Mouse (Mus musculus) embryo, embryonic 10 days (tissue): ENCODE measurements at regions not wholly inside any gene's neighbourhood (a gene's known extent, or its start where the extent isn't known, plus 50 kb on each side); places are given as distances from the start of the nearest gene placed in this dataset.
A peak's percentile ranks its signal among the peaks of the same experiment; 100 is the strongest.

Experiments
- DNase-seq: peaks from one replicate; pipeline ENCODE4 v3.0.0-alpha.2; 2015; ENCODE audit warnings: low spot score

DNA sequence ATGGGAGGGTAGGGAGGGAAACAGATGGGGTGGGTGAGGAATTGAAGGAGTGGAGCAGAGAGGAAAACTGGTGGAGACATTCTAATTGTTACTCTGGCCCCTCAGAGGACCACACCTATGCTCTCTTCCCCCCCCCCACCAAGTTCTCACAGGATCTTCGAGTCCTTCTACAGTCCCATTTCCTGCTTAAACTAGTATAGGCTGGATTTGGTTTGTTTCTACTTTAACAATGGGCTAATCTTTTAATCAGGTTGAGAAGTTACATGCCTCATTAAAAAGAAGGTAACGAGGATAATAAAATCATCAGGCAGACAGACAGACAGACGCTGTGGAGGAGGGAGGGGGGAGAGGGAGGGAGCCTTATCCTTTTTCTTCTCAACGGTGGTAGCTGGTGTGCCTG is 167.7 kb upstream of the Prok2 start:
- DNase-seq, result no peak

DNA sequence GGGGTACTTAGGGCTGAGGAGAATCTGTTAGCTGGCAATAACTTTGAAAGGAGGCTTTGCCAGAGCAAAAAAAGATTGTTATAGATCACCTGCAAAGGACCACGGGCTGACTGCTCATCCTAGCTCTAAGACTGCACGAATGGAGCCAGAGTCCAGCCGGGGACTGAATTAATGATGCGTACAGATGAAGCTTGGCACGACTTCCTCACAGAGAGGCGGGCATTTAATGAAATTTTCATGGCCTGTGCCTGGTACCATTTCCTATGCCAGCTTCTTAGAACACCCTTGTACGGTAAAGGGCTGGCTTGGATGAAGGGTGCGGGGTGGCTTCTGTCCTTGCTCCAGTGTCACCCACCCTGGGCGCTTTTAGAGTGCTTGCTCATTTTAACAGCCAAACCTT is 166.0 kb upstream of the Prok2 start:
- DNase-seq, result no peak

- no peak for DNase-seq
Observed at GRCm38 (mm10) chr6:99891790-99892189, 165.6 kb upstream of the Prok2 start.

- DNase-seq, result no peak
Observed at GRCm38 (mm10) chr6:99890805-99891204, 164.6 kb upstream of the Prok2 start.

DNA sequence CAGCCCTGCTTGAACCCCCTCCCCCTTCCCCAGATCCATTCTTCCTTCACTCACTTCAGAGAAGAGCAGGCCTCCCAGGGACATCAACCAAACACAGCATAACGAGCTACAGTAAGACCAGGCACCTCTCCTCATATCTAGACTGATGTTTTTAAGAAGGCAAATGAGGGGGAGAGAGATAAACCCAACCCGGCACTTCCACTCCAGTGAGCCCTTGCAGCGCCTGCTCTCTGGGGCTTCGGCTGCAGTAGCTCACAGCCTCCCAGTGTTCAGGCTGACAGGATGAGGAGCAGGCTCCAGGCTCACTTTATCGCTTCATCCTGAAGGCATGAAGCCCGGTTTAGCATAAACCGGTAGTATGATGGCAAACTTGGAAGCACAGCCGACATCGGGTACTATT is 162.9 kb upstream of the Prok2 start:
- peak; percentile 20 for DNase-seq

DNA sequence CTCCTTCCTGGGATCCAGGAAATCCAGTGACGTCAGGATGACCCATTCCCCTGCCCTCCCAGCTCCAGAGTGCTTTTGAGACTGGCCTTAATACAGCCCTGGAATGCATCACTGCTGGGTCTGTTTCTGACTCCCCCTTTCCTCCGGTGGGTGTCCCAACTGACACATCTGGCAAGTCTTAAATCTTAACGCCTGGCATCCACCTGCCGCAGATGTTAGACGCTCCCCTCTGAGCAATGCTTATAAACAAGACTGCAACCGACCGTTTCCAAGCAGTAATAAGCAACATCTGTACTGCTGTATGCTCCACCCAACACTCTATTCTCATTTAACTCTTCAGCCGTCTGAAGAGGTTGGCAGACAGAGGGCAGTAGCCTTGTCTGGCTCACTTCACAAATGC is 161.7 kb upstream of the Prok2 start:
- peak; percentile 32 for DNase-seq

DNA sequence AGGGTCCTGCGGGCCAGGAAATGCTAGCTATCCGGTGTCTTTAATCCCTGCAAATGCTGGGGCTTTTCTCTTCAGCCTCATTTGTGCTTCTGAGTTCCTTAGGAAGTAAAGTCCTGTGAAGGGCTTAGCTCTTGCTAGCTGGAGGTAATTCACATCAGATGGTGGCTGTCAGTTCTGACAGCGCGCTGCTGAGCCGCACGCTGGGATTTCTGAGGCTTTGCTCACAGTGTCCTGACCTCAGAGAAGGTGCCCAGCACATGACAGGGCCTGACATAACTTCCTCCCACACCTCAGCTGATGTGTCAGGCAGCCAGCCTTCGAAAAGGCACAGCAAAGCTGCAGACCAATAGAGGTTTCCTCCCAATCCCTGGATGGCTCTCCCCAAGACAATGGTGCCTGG is 158.6 kb upstream of the Prok2 start:
- DNase-seq, result peak; percentile 78

- DNase-seq, result no peak
Observed at GRCm38 (mm10) chr6:99884054-99884453, 157.9 kb upstream of the Prok2 start.

GRCm38 (mm10) chr6:99881606-99882005 is 155.4 kb upstream of the Prok2 start:
- no peak for DNase-seq

DNA sequence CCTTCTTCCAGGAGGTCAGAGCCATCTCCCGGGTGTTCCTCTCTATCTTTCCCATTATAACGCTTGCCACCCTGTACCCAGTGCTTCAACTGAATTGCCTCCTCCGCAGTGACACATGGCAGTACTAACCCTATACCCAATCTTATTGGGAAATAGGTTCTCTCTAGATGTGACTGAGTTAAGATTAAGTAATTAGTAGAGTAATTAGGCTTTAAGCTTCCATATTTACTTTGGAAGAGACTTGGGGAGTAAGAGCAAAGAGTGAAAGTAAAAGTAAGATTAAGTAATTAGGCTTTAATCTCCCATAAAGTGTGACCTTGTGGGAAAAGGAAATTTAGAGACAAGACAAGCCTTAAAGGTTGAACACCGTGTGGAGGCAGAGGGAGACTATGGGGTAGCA is 148.7 kb upstream of the Prok2 start:
- no peak for DNase-seq

GRCm38 (mm10) chr6:99874029-99874428 is 147.8 kb upstream of the Prok2 start:
- DNase-seq, result no peak

DNA sequence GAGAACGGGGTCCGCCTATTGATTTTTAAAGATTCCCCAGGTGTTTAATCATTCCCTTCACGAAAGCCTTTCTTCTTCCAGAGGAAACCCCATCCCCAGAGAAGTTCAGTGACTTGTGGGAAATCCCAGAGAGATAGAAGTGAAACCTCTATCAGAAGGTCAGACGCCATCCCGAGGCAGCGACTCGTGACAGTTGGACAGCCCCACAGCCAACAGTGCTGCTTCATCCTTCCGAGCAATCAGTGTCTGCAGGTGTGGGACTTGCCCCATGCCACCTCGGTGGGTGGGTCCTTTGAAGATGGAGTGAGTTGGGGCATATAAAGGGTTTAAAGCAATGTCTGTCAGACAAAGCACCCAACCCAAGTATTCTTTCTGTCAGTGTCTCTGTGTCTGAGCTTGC is 139.9 kb upstream of the Prok2 start:
- no peak for DNase-seq

GRCm38 (mm10) chr6:99864949-99865348 is 138.8 kb upstream of the Prok2 start:
- DNase-seq, result peak; percentile 40

DNA sequence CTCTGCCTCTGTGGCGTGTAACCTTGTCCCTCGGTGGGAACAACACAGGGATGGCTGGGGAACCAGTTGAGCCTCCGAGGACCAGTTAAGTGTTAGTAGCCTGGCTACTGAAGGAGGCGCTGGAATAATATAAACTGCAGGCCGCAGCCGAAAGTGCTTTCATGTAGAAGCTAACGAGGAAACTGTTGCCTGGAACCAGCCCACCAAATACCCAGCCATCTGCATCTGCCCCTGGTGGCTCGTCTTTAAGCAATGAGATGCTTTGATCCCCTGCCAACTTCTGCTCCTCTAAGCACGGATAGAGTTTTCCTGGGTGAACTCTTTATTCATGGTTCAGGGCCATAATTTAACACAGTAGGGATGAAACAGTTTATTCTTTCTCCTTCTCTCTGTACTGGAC is 137.2 kb upstream of the Prok2 start:
- no peak for DNase-seq

GRCm38 (mm10) chr6:99857411-99857810 is 131.2 kb upstream of the Prok2 start:
- DNase-seq, result no peak

- DNase-seq, result peak; percentile 26
Observed at GRCm38 (mm10) chr6:99853716-99854115, 127.5 kb upstream of the Prok2 start.

GRCm38 (mm10) chr6:99850706-99851105 is 124.5 kb upstream of the Prok2 start:
- DNase-seq, result no peak

GRCm38 (mm10) chr6:99845508-99845846 is 119.3 kb upstream of the Prok2 start:
- DNase-seq, result peak; percentile 63

DNA sequence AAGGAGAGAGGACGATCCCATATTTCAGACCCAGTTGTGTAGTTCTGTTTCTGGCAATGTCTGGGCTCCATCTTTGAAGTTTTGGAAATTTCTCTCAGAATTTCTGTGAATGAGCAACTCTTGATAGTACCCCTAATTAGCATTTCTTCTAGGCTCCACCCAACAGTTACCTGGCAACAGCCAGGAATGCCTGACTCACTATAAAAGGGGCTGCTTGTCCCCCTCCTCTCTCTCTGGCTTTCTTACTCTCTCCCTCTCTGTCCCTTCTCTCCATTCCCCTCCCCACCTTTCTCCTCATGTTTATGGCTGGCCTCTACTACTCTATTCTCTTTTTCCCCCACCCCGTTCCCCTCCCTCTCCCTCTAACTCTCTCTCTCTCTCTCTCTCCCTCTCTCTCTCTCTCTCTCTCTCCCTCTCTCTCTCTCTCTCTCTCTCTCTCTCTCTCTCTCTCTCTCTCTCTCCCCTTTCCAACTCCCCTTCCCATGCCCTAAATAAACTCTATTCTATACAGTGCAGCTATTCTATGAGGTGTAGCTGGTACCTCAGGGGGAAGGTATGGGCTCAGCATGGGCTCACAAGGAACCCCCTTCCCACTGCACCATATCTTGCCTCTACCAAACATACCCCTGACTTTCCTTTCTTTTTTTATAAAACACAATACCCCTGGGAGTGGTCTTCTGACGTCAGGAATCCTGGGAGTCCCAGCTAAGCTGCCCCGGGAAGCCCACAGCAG is 118.7 kb upstream of the Prok2 start:
- peak; percentile 29 for DNase-seq

DNA sequence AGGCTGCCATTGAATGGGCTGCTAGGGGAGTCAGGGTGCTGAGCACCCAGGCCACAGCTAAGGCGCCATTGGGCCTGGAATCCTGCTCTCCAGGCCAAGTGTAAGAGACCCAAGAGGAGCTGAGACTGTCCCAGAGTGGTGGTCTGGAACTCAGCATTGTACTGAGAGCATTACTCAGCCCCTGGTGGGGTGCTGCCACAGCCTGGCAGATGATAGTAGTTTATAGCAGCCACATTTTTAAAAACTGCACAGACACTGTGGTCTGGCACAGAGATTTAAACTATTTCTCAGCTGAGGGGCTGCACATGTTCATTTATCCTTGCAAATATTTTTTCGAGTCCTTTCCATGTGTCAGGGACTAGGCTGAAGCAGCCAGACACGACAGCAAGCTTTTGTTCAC is 117.3 kb upstream of the Prok2 start:
- DNase-seq, result no peak

DNA sequence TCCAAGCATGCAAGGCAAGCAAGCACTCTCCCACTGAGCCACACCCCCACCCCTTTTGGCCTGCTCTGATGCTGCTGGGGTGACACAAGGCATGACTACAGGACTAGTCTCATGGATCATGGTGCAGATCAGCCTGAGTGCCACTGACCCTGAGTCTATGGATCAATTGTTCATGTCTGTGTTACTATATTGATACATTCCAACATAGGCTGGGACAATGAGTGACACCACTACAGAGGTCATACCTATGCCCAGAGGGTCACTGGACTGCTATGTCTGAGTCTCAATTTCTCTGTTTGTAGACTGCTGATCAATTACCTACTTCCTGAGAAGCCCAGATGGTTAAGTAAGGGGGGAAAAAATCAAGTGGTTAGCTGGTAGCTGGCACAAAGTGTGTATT is 116.5 kb upstream of the Prok2 start:
- DNase-seq, result no peak

- no peak for DNase-seq
Observed at GRCm38 (mm10) chr6:99840823-99841222, 114.6 kb upstream of the Prok2 start.

- no peak for DNase-seq
Observed at GRCm38 (mm10) chr6:99833323-99833722, 107.1 kb upstream of the Prok2 start.

- no peak for DNase-seq
Observed at GRCm38 (mm10) chr6:99827625-99828024, 101.4 kb upstream of the Prok2 start.

GRCm38 (mm10) chr6:99824808-99825207 is 98.6 kb upstream of the Prok2 start:
- peak; percentile 20 for DNase-seq
